ENCODE assay signal across 23 mouse cellular contexts in genomic region chr7:50094461-50094860, GRCm38 (mm10).
A peak's percentile ranks its signal among the peaks of the same experiment; 100 is the strongest.
DNase-seq lines count a peak whose midpoint lies in the region; TF ChIP-seq lines count a peak whose summit lies in the region.
"Had no signal": no experiment of that assay in that cellular context is flagged by ENCODE, and none has a peak within 500 bp of the region (broad histone marks: within the 10 kb centered on the region; RNA-seq: fewer than 3 reads in every experiment).

No protein-coding gene starts in this region.

- H3K27ac ChIP-seq in layer of hippocampus, adult 2 months, result peak overlapping the region; percentile 75
- H3K27ac ChIP-seq: embryonic facial prominence, embryonic 10.5 days; embryonic facial prominence, embryonic 15.5 days; forebrain, embryonic 12.5 days; intestine, embryonic 15.5 days; limb, embryonic 12.5 days; liver, embryonic 15.5 days had no signal

- no peak for TF ChIP-seq CTCF in layer of hippocampus, adult 2 months (conservative IDR thresholded peaks at IDR 0.05)

- peak in 1 of 2 experiments; percentile 31 for DNase-seq in layer of hippocampus, adult 2 months (ENCODE audit: low spot score in 2 of 2)
- no peak for DNase-seq in layer of hippocampus, postnatal 25 days (ENCODE audit: extremely low spot score in 1 of 2, low spot score in 1 of 2)
- peak; percentile 15 to 18 for DNase-seq in left cerebral cortex, adult 9 months (ENCODE audit: low spot score in 2 of 2)
- no peak for DNase-seq in left cerebral cortex, adult 8-10 months (ENCODE audit: low spot score in 2 of 2)
- peak; percentile 16 to 71 for DNase-seq in left cerebral cortex, postnatal 25 days (ENCODE audit: low spot score in 2 of 2)
- no peak for DNase-seq in spleen, postnatal 14 days (ENCODE audit: low spot score in 2 of 2)
- DNase-seq: adrenal gland, postnatal 25 days; B cell, adult 2 months; cerebellum, adult 2 months; cerebellum, postnatal 14 days; gastrocnemius, postnatal 10 days; heart, postnatal 14 days; kidney, adult 2 months; kidney, postnatal 36 days; lung, embryonic 14.5 days; lung, postnatal 14 days; midbrain, embryonic 14.5 days had no signal

- intact Hi-C loops in left cerebral cortex, postnatal 25 days (cut with DNase I), result loop anchor here (10.0 kb wide), 1 partner anchor 120 kb away; the partner anchor contains the start of gene Nell1

- H3K4me3 ChIP-seq in layer of hippocampus, adult 2 months, result no peak overlapping the region
- H3K4me3 ChIP-seq: embryonic facial prominence, embryonic 10.5 days; embryonic facial prominence, embryonic 15.5 days; forebrain, embryonic 12.5 days; intestine, embryonic 15.5 days; limb, embryonic 12.5 days; liver, embryonic 15.5 days had no signal

Comparison
In these comparisons a context has a peak if more than half of its experiments do, and no peak if none do; other contexts are left out.
1. DNase-seq: peak in left cerebral cortex, adult 9 months (2 of 2) and left cerebral cortex, postnatal 25 days (2 of 2); none in layer of hippocampus, postnatal 25 days (0 of 2), left cerebral cortex, adult 8-10 months (0 of 2) and spleen, postnatal 14 days (0 of 2).